ENCODE assay signal across 15 mouse cellular contexts in genomic region chr16:18423203-18423914, GRCm38 (mm10). TPM values are rescaled to one million over a fixed set of nuclear protein-coding genes. Genes with fewer than 3 reads are reported as not detected.
A peak's percentile ranks its signal among the peaks of the same experiment; 100 is the strongest.
DNase-seq lines count a peak whose midpoint lies in the region; ATAC-seq and TF ChIP-seq lines count a peak whose summit lies in the region.
"Had no signal": no experiment of that assay in that cellular context is flagged by ENCODE, and none has a peak within 500 bp of the region (broad histone marks: within the 10 kb centered on the region; RNA-seq: fewer than 3 reads in every experiment).

No protein-coding gene starts in this region.

- H3K9ac ChIP-seq in heart, embryonic 15.5 days = no peak overlapping the region
- no peak overlapping the region for H3K9ac ChIP-seq in heart, adult 2 months (ENCODE audit: low read depth, low read length)
- no peak overlapping the region for H3K9ac ChIP-seq in limb, embryonic 12.5 days (replicated peaks)
- H3K9ac ChIP-seq in embryonic facial prominence, embryonic 15.5 days = no peak overlapping the region
- peak overlapping the region; percentile 95; the same call in 1 of the 2 replicates for H3K9ac ChIP-seq in liver, embryonic 12.5 days
- H3K9ac ChIP-seq: midbrain, embryonic 15.5 days had no signal

- no peak for TF ChIP-seq EP300 in heart, adult 2 months (IDR thresholded peaks at IDR 0.05; ENCODE audit: insufficient read depth, low read depth, low read length)

- no peaks in the 10 kb centered on the region for H3K79me2 ChIP-seq in heart, adult 2 months (replicated peaks; ENCODE audit: control insufficient read depth, insufficient read depth, low read length)

- no peak for ATAC-seq in heart, embryonic 15.5 days (replicated peaks; ENCODE audit: insufficient number of reproducible peaks, insufficient read depth, low FRiP score, low read depth)
- ATAC-seq in limb, embryonic 12.5 days (ENCODE audit: insufficient number of reproducible peaks, insufficient read depth, low FRiP score, low TSS enrichment, low read depth) = no peak
- ATAC-seq in embryonic facial prominence, embryonic 15.5 days (ENCODE audit: insufficient number of reproducible peaks, low FRiP score, low TSS enrichment, low read depth) = no peak
- no peak for ATAC-seq in liver, embryonic 12.5 days
- ATAC-seq: forebrain, embryonic 16.5 days; midbrain, embryonic 15.5 days had no signal

- no peak for DNase-seq in heart, adult 2 months
- DNase-seq in limb, embryonic 10.5 days (ENCODE audit: low spot score) = no peak
- DNase-seq in cerebellum, postnatal 4 days (ENCODE audit: low spot score in 2 of 2) = no peak
- DNase-seq in urinary bladder, postnatal 4 days (ENCODE audit: low spot score in 2 of 2) = no peak
- DNase-seq: adrenal gland, postnatal 36 days; cerebellum, adult 2 months; left cerebral cortex, postnatal 4 days; right cerebral cortex, postnatal 14 days had no signal

- no peak for TF ChIP-seq POLR2A in heart, adult 2 months (IDR thresholded peaks at IDR 0.05; ENCODE audit: insufficient read depth, low read depth, low read length)

- H3K27me3 ChIP-seq in heart, embryonic 15.5 days = no peaks in the 10 kb centered on the region
- H3K27me3 ChIP-seq in heart, adult 2 months (ENCODE audit: control insufficient read depth, insufficient read depth, low read length) = no peaks in the 10 kb centered on the region
- no peaks in the 10 kb centered on the region for H3K27me3 ChIP-seq in limb, embryonic 12.5 days
- H3K27me3 ChIP-seq in limb, embryonic 10.5 days (ENCODE audit: low read depth, poor library complexity, severe bottlenecking) = no peaks in the 10 kb centered on the region
- no peaks in the 10 kb centered on the region for H3K27me3 ChIP-seq in embryonic facial prominence, embryonic 15.5 days
- no peaks in the 10 kb centered on the region for H3K27me3 ChIP-seq in liver, embryonic 12.5 days (replicated peaks)
- H3K27me3 ChIP-seq: CH12.LX; midbrain, embryonic 15.5 days had no signal

- intact Hi-C loops in heart, adult 2 months (cut with DNase I) = no loop called here

- WGBS in heart, embryonic 15.5 days = 71% methylated on average over 7 of the region's 7 CpGs
- WGBS in heart, adult 2 months = 77% methylated on average over 7 of the region's 7 CpGs
- WGBS in limb, embryonic 12.5 days = 79% methylated on average over 7 of the region's 7 CpGs
- 82% methylated on average over 7 of the region's 7 CpGs for WGBS in limb, embryonic 10.5 days
- WGBS in embryonic facial prominence, embryonic 15.5 days = 66% methylated on average over 7 of the region's 7 CpGs
- 83% methylated on average over 7 of the region's 7 CpGs for WGBS in liver, embryonic 12.5 days (ENCODE audit: insufficient replicate concordance)

- no peaks in the 10 kb centered on the region for H3K9me3 ChIP-seq in heart, embryonic 15.5 days (replicated peaks)
- H3K9me3 ChIP-seq in limb, embryonic 12.5 days = no peaks in the 10 kb centered on the region
- H3K9me3 ChIP-seq in limb, embryonic 10.5 days (replicated peaks) = no peaks in the 10 kb centered on the region
- no peaks in the 10 kb centered on the region for H3K9me3 ChIP-seq in embryonic facial prominence, embryonic 15.5 days (replicated peaks)
- H3K9me3 ChIP-seq in liver, embryonic 12.5 days (replicated peaks) = no peaks in the 10 kb centered on the region
- H3K9me3 ChIP-seq: midbrain, embryonic 15.5 days had no signal

- TF ChIP-seq CTCF in heart, adult 2 months (IDR thresholded peaks at IDR 0.05) = no peak

- peaks cover 14% of the 10 kb centered on the region; the same call in 1 of the 2 replicates for H3K36me3 ChIP-seq in heart, embryonic 15.5 days
- H3K36me3 ChIP-seq in heart, adult 2 months (ENCODE audit: control insufficient read depth, insufficient read depth, low read length) = peaks cover 16% of the 10 kb centered on the region
- H3K36me3 ChIP-seq in limb, embryonic 12.5 days = peaks cover 37% of the 10 kb centered on the region
- peaks cover 39% of the 10 kb centered on the region for H3K36me3 ChIP-seq in limb, embryonic 10.5 days
- peaks cover 19% of the 10 kb centered on the region for H3K36me3 ChIP-seq in embryonic facial prominence, embryonic 15.5 days
- H3K36me3 ChIP-seq in liver, embryonic 12.5 days = peaks cover 50% of the 10 kb centered on the region

- 0 out of 2 replicates have a peak overlapping the region, but pooled peaks have one; percentile 17 for H3K4me2 ChIP-seq in heart, embryonic 15.5 days
- no peak overlapping the region for H3K4me2 ChIP-seq in limb, embryonic 12.5 days
- 0 out of 2 replicates have a peak overlapping the region, but pooled peaks have one; percentile 80 for H3K4me2 ChIP-seq in embryonic facial prominence, embryonic 15.5 days (replicated peaks)
- peak overlapping the region; percentile 88 for H3K4me2 ChIP-seq in liver, embryonic 12.5 days
- H3K4me2 ChIP-seq: midbrain, embryonic 15.5 days had no signal

- H3K27ac ChIP-seq in heart, embryonic 15.5 days = peak overlapping the region; percentile 64
- no peak overlapping the region for H3K27ac ChIP-seq in heart, adult 2 months
- peak overlapping the region; percentile 76 for H3K27ac ChIP-seq in limb, embryonic 12.5 days
- H3K27ac ChIP-seq in limb, embryonic 10.5 days = no peak overlapping the region
- H3K27ac ChIP-seq in embryonic facial prominence, embryonic 15.5 days (replicated peaks) = peak overlapping the region; percentile 58; the same call in 1 of the 2 replicates
- H3K27ac ChIP-seq in liver, embryonic 12.5 days = peak overlapping the region; percentile 95; the same call in 1 of the 2 replicates
- H3K27ac ChIP-seq: midbrain, embryonic 15.5 days had no signal

- H3K4me1 ChIP-seq in heart, embryonic 15.5 days (replicated peaks) = peaks cover 37% of the 10 kb centered on the region
- H3K4me1 ChIP-seq in heart, adult 2 months (ENCODE audit: control insufficient read depth, insufficient read depth, low read length) = peaks cover 11% of the 10 kb centered on the region
- H3K4me1 ChIP-seq in limb, embryonic 12.5 days (replicated peaks) = peaks cover 26% of the 10 kb centered on the region
- peaks cover 35% of the 10 kb centered on the region for H3K4me1 ChIP-seq in limb, embryonic 10.5 days
- H3K4me1 ChIP-seq in embryonic facial prominence, embryonic 15.5 days = peaks cover 32% of the 10 kb centered on the region
- H3K4me1 ChIP-seq in liver, embryonic 12.5 days = peaks cover 86% of the 10 kb centered on the region

- no peak overlapping the region for H3K4me3 ChIP-seq in heart, embryonic 15.5 days
- H3K4me3 ChIP-seq in heart, adult 2 months = no peak overlapping the region
- no peak overlapping the region for H3K4me3 ChIP-seq in limb, embryonic 12.5 days (replicated peaks)
- no peak overlapping the region for H3K4me3 ChIP-seq in limb, embryonic 10.5 days
- H3K4me3 ChIP-seq in embryonic facial prominence, embryonic 15.5 days (replicated peaks) = no peak overlapping the region
- peak overlapping the region; percentile 85 for H3K4me3 ChIP-seq in liver, embryonic 12.5 days
- H3K4me3 ChIP-seq: midbrain, embryonic 15.5 days had no signal

RNA-seq across cellular contexts. Expression of gene Txnrd2, which starts 2.8 kb away (rescaled TPM):
- polyA plus RNA-seq in heart, embryonic 15.5 days (2015; fragmentation: Nextera tagmentation; extraction: Ambion mirVana) = 35.3 and 37.7 TPM in 2 replicates
- 10 to 100 TPM; 37.6 to 39.7 TPM for total RNA-seq in heart, adult 2 months (2021)
- 35.1 and 36.1 TPM in 2 replicates for polyA plus RNA-seq in heart, adult 2 months (2012; rRNA removed)
- 23.1 and 26.1 TPM in 2 replicates for polyA plus RNA-seq in limb, embryonic 12.5 days (2016; fragmentation: Nextera tagmentation; extraction: Ambion mirVana)
- polyA plus RNA-seq in limb, embryonic 10.5 days (2016; fragmentation: Nextera tagmentation; extraction: Ambion mirVana) = 29.6 and 32.2 TPM in 2 replicates
- polyA plus RNA-seq in embryonic facial prominence, embryonic 15.5 days (2015; fragmentation: Nextera tagmentation; extraction: Ambion mirVana) = 17.0 and 18.2 TPM in 2 replicates
- polyA plus RNA-seq in liver, embryonic 12.5 days (2016; fragmentation: Nextera tagmentation; extraction: Ambion mirVana) = 106 and 107 TPM in 2 replicates

RNA-seq across cellular contexts. Expression of gene Comt, which starts 3.3 kb away (rescaled TPM):
- polyA plus RNA-seq in heart, embryonic 15.5 days (2015; fragmentation: Nextera tagmentation; extraction: Ambion mirVana) = 113 and 129 TPM in 2 replicates
- 100 to 1,000 TPM; 139 to 150 TPM for total RNA-seq in heart, adult 2 months (2021)
- 208 and 236 TPM in 2 replicates for polyA plus RNA-seq in heart, adult 2 months (2012; rRNA removed)
- 66.5 and 71.0 TPM in 2 replicates for polyA plus RNA-seq in limb, embryonic 12.5 days (2016; fragmentation: Nextera tagmentation; extraction: Ambion mirVana)
- polyA plus RNA-seq in limb, embryonic 10.5 days (2016; fragmentation: Nextera tagmentation; extraction: Ambion mirVana) = 54.7 and 61.1 TPM in 2 replicates
- polyA plus RNA-seq in embryonic facial prominence, embryonic 15.5 days (2015; fragmentation: Nextera tagmentation; extraction: Ambion mirVana) = 109 and 116 TPM in 2 replicates
- 113 and 120 TPM in 2 replicates for polyA plus RNA-seq in liver, embryonic 12.5 days (2016; fragmentation: Nextera tagmentation; extraction: Ambion mirVana)

Comparison
In these comparisons a context has a peak if more than half of its experiments do, and no peak if none do; other contexts are left out.
1. H3K27ac ChIP-seq: peak in heart, embryonic 15.5 days (single experiment), limb, embryonic 12.5 days (single experiment), embryonic facial prominence, embryonic 15.5 days (single experiment) and liver, embryonic 12.5 days (single experiment); none in heart, adult 2 months (single experiment) and limb, embryonic 10.5 days (single experiment).